Mouse (Mus musculus) liver, postnatal 0 days (tissue): ENCODE measurements at regions not wholly inside any gene's neighbourhood (a gene's known extent, or its start where the extent isn't known, plus 50 kb on each side); places are given as distances from the start of the nearest gene placed in this dataset.

ENCODE experiments used
- CTCF ChIP-seq: sonication (generic); IDR thresholded peaks from 2 replicates; pipeline ENCODE4 v1.5.1; 2016; ENCODE audit warnings: antibody characterized with exemption, low read depth
- EP300 ChIP-seq: IDR thresholded peaks from 2 replicates; pipeline ENCODE4 v1.6.1; 2016; ENCODE audit warnings: antibody characterized with exemption, low read depth, mild to moderate bottlenecking

DNA sequence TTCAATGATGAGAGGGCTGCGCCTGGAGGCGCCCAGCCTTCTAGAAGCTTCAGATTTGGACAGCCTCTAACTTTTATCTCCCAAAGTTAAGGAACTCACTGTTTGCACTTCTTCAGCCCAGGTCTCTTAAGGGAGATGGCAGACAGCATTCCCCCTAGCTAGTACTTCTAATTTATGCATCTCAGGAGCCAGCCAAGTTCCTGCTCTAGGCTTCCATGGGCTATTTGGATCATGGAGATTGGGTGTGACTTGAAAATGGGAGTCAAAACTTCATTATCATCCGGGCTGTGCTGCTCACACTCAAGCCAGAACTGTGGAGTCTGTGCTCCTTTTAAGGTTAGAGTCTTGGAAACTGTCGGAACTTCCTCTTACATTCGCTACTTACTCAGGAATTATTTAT is 158.7 kb downstream of the Gm12728 start:
- TF ChIP-seq CTCF = no peak
- TF ChIP-seq EP300 = no peak
